Mouse (Mus musculus) embryonic facial prominence, embryonic 12.5 days (tissue): ENCODE data around the gene Gm14419. TPM values are rescaled to one million over a fixed set of nuclear protein-coding genes. Genes with fewer than 3 reads are reported as not detected.
"Not testable (repeated sequence)": the region's sequence is repeated elsewhere in the genome, so short reads cannot be mapped to it uniquely, and the experiment has no call there.

Experiments used
- ATAC-seq: fragments of 200-750 bp; cut with Nextera tagmentation; 2 replicates; pipeline ENCODE4 v1.8.0; 2017; ENCODE audit not compliant: insufficient number of reproducible peaks, insufficient read depth, low FRiP score, low TSS enrichment
- H3K27ac ChIP-seq: fragments of 300-500 bp; sonication (generic); 2 replicates; pipeline ENCODE4 v1.5.1; 2016; ENCODE audit warnings: mild to moderate bottlenecking
- H3K27me3 ChIP-seq: fragments of 300-500 bp; sonication (generic); 2 replicates; pipeline ENCODE4 v1.6.1; 2016; ENCODE audit warnings: mild to moderate bottlenecking, moderate library complexity
- H3K36me3 ChIP-seq: fragments of 300-500 bp; sonication (generic); 2 replicates; pipeline ENCODE4 v1.6.1; 2016; ENCODE audit warnings: mild to moderate bottlenecking
- H3K4me1 ChIP-seq: fragments of 300-500 bp; sonication (generic); 2 replicates; pipeline ENCODE4 v1.6.1; 2016
- H3K4me2 ChIP-seq: fragments of 300-500 bp; sonication (generic); replicated peaks from 2 replicates; pipeline ENCODE4 v1.6.1; 2016; ENCODE audit warnings: mild to moderate bottlenecking, moderate library complexity
- H3K4me3 ChIP-seq: fragments of 300-500 bp; sonication (generic); 2 replicates; pipeline ENCODE4 v1.5.1; 2016; ENCODE audit warnings: mild to moderate bottlenecking
- H3K9ac ChIP-seq: fragments of 300-500 bp; sonication (generic); 2 replicates; pipeline ENCODE4 v1.6.1; 2016; ENCODE audit warnings: mild to moderate bottlenecking, moderate library complexity
- H3K9me3 ChIP-seq: fragments of 300-500 bp; sonication (generic); 2 replicates; pipeline ENCODE4 v1.6.1; 2016; ENCODE audit warnings: mild to moderate bottlenecking, moderate library complexity
- WGBS: fragments of 180-500 bp; shearing (Covaris S2); methylation state at CpG from one replicate; pipeline ENCODE4 v1.1.7; 2016; 5-methylcytosine and 5-hydroxymethylcytosine counted together
- polyA plus RNA-seq: library from polyadenylated mRNA; unstranded; fragments of >200 nt; fragmentation: Nextera tagmentation; extraction: Ambion mirVana; gene quantifications from 2 replicates; pipeline ENCODE4 v1.2.1, GENCODE M21; 2016

Gm14419 gene
- polyA plus RNA-seq = 10.6 and 14.1 TPM in 2 replicates

GRCm38 (mm10) chr2:177000656-177001055, at the start of gene Gm14419:
TSS of gene Gm14419 (plus strand) at chr2:177000956.
- ATAC-seq = not testable (repeated sequence)
- no CpG with 5 or more reads among the region's 6 CpGs for WGBS

More at GRCm38 (mm10) chr2:177000656-177001055, at the start of gene Gm14419:
- not testable (repeated sequence) for H3K27me3 ChIP-seq, H3K4me2 ChIP-seq, H3K27ac ChIP-seq, H3K4me1 ChIP-seq, H3K36me3 ChIP-seq, H3K4me3 ChIP-seq, H3K9ac ChIP-seq, H3K9me3 ChIP-seq

Other genes starting within 250 kb of the Gm14419 start
- gene Gm14295, start 202.3 kb upstream of the Gm14419 start, polyA plus RNA-seq = 14.2 and 16.5 TPM in 2 replicates
- not detected in 2 replicates for gene Gm14408, start 169.8 kb upstream of the Gm14419 start, polyA plus RNA-seq
- 8.8 and 17.4 TPM in 2 replicates for gene Gm14296, start 73.1 kb upstream of the Gm14419 start, polyA plus RNA-seq
- gene Gm14401, start 73.4 kb downstream of the Gm14419 start, polyA plus RNA-seq = not detected in 2 replicates
- gene Gm14410, start 205.5 kb downstream of the Gm14419 start, polyA plus RNA-seq = 30.8 and 31.5 TPM in 2 replicates